Mouse (Mus musculus): ENCODE results near the gene Psmd3. TPM values are rescaled to one million over a fixed set of nuclear protein-coding genes. Genes with fewer than 3 reads are reported as not detected.

The Psmd3 gene
- polyA plus RNA-seq, 1 experiment: 186 TPM

DNA sequence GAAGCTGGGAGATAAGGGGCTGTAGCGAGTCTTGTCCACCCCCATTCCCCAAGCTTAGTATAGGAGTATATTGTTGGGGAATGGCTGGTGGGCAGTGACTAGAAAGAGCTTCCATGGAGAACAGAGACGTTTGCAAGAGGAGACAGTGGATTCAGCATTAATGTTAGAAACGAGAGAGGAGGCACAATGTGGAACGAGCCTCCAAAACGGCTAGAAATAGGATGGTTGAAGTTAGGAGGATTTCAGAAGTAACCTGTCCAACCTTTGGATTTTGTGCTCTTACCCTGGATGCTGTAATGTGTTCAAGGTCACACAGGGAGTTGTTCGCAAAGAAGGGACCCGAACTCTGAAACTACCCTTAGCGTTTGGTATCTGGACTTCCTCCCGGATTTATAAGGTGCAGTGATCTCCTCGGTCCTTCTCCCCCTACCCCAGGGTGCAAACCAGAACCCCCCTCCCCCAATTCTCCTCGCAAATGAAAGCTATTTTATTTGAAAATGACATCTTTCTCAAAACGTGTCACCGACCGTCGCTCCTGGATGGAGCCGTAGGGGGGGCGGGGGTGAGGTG is 58.8 kb downstream of the Psmd3 start:
- WGBS: under 1% methylated on average over 17 of the region's 17 CpGs
- DNase-seq (ENCODE audit: low read depth, low spot score): no peak

DNA sequence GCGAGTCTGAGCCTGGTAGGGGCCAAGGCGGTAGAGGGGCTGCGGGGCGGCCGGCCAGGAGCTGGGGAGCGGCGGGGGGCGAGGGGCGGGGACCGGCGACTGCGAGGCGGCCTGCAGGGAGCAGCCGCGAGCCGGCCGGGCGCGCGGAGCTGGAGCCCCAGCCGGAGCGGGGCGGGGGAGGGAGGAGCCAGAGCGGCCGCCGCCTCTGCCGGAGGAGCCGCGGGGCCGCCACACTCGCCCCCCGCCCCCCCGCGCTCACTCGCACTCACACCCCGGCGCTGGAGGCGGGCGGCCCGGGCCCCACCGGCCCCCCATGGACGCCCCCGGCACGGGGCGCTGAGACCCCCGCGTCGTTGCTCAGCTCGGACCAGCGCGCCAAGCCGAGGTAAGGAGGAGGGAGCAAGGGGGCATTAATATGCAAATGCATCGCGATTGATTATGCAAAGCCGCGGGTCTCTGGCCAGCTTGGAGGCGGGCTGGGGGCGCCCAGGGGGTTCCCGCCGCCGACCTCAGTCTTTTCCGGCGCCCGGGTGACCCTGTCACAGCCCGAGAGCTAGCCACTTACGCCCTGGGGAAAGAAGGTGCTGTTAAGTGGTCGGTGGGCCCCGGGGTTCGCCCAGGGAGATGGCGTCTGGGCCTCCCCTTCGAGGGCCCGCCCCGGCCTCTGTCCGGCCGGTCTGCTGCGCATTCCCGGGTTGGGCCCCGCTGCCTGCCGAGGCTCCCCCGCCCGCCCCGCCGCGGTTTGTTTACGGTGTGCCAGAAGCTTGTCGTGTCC is 59.5 kb downstream of the Psmd3 start:
- under 1% methylated on average over 73 of the region's 86 CpGs for WGBS
- no peak for DNase-seq (ENCODE audit: low read depth, low spot score)

DNA sequence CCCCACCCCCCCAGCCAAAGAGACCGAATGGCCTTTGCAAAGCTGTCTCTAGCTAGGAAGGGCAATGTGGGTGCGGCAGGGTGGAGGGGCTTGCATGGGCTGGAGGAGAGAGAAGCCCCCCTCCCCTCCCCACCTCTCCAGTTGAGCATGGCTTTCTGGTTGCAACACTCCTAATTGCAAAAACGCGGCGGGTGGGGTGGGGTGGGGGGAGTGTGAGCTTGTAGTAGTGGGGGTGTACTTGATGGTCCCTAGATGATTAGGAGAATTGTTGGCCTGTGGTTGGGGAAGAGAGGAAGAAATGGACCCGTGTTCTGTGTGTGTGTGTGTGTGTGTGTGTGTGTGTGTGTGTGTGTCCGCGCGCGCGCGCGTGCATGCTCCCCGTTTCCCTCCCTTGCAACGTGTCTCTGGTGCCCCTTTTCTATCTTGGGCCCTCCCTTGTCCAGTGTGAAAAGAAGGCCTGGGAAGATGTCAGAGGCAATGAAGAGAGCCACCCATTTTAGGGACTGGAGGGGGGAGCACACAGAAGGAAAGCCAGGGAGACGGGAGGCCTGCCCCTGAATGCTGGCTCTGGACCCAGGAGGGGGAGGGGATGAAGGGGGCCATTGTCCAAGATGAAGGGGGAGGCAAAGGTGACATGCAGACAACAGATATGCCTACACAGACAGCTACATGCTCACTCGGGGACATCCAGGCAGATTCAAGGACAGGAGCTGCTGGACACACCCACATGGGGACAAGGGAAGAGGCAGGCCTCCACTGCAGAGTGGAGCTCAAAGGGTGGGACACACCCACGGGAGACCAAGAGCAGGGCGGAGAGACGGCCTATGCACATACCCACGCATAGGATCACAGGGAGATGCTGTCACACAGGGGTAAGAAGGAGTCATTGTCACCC is 60.3 kb downstream of the Psmd3 start:
- no peak for DNase-seq (ENCODE audit: low read depth, low spot score)
- 2% methylated on average over 21 of the region's 21 CpGs for WGBS

- DNase-seq (ENCODE audit: low read depth, low spot score): no peak
- 13% methylated on average over 9 of the region's 9 CpGs for WGBS
Observed at GRCm38 (mm10) chr11:98743655-98744345, 61.4 kb downstream of the Psmd3 start.

DNA sequence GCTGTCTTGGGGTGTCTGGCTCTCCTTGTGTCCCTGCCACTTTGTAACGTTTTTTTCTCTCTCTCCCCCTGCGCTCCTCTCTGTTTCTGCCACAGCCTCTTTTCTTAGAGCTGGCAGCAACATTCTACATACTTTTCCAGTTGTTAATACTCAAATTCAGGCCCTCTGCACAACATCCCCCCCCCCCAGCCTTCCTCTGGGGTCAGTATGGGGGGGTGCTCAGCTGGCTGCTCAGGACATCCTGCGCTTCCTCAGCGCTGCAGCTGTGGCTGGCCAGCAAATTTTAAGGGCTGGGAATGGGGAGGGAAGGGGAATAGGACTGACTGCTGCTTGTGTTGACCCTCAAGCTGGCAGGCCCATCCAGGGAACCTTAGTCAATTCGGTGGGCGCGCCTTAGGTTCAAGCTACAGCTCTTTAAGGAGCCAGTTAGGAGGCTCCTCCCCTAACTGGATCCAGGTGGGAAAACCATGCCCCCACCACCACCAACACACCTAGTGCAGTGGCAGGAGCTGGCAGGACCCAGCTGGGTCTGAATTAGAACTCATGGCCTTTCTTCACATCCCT is 62.2 kb downstream of the Psmd3 start:
- WGBS: 37% methylated on average over 7 of the region's 7 CpGs
- no peak for DNase-seq (ENCODE audit: low read depth, low spot score)

Other genes starting within 250 kb of the Psmd3 start
- gene Mien1, start 243.6 kb upstream of the Psmd3 start, polyA plus RNA-seq (2012; rRNA removed): 72.4 and 90.3 TPM in 2 replicates
- gene Grb7, start 236.2 kb upstream of the Psmd3 start, polyA plus RNA-seq (2012; rRNA removed): 83.7 and 92.9 TPM in 2 replicates
- gene Ikzf3, start 136.5 kb upstream of the Psmd3 start, polyA plus RNA-seq (2012; rRNA removed): 8.1 and 15.1 TPM in 2 replicates
- 0.31 and 0.78 TPM in 2 replicates for gene Zpbp2, start 131.5 kb upstream of the Psmd3 start, polyA plus RNA-seq (2012; rRNA removed)
- 45.7 and 70.2 TPM in 2 replicates for gene Ormdl3, start 95.2 kb upstream of the Psmd3 start, polyA plus RNA-seq (2012; rRNA removed)
- not detected in 2 replicates for gene Lrrc3c, start 84.3 kb upstream of the Psmd3 start, polyA plus RNA-seq (2012; rRNA removed)
- gene Gm12355, start 56.9 kb upstream of the Psmd3 start, polyA plus RNA-seq (2012; rRNA removed): not detected in 2 replicates
- gene Gsdma3, start 56.2 kb upstream of the Psmd3 start, polyA plus RNA-seq (2012; rRNA removed): not detected in 2 replicates
- 0.89 and 1.8 TPM in 2 replicates for gene Gsdma2, start 35.8 kb upstream of the Psmd3 start, polyA plus RNA-seq (2012; rRNA removed)
- gene Gsdma, start 18.2 kb upstream of the Psmd3 start, polyA plus RNA-seq (2012; rRNA removed): 0.41 and 0.51 TPM in 2 replicates
- not detected in 2 replicates for gene Csf3, start 18.7 kb downstream of the Psmd3 start, polyA plus RNA-seq (2012; rRNA removed)
- gene Med24, start 46.9 kb downstream of the Psmd3 start, polyA plus RNA-seq (2012; rRNA removed): 43.2 and 50.8 TPM in 2 replicates
- gene Thra, start 58.1 kb downstream of the Psmd3 start, polyA plus RNA-seq (2012; rRNA removed): 55.9 and 83.8 TPM in 2 replicates
- gene Nr1d1, start 92.8 kb downstream of the Psmd3 start, polyA plus RNA-seq (2012; rRNA removed): 32.0 and 71.6 TPM in 2 replicates
- 22.1 and 32.3 TPM in 2 replicates for gene Msl1, start 113.0 kb downstream of the Psmd3 start, polyA plus RNA-seq (2012; rRNA removed)
- gene Casc3, start 122.4 kb downstream of the Psmd3 start, polyA plus RNA-seq (2012; rRNA removed): 21.1 and 23.8 TPM in 2 replicates
- 29.2 and 37.4 TPM in 2 replicates for gene Rapgefl1, start 154.2 kb downstream of the Psmd3 start, polyA plus RNA-seq (2012; rRNA removed)
- gene Wipf2, start 181.1 kb downstream of the Psmd3 start, polyA plus RNA-seq (2012; rRNA removed): 9.9 and 13.8 TPM in 2 replicates
- gene Cdc6, start 225.2 kb downstream of the Psmd3 start, polyA plus RNA-seq (2012; rRNA removed): 2.4 and 2.7 TPM in 2 replicates
- gene Rara, start 245.3 kb downstream of the Psmd3 start, polyA plus RNA-seq (2012; rRNA removed): 24.8 and 31.8 TPM in 2 replicates